Mouse (Mus musculus) liver, embryonic 15.5 days (tissue): Measurements from ENCODE around the gene Ptma. TPM values are rescaled to one million over a fixed set of nuclear protein-coding genes. Genes with fewer than 3 reads are reported as not detected.

ENCODE experiments used
- polyA plus RNA-seq: library from polyadenylated mRNA; unstranded; fragments of >200 nt; fragmentation: Nextera tagmentation; extraction: Ambion mirVana; gene quantifications from 2 replicates; pipeline ENCODE4 v1.2.1, GENCODE M21; 2015

The Ptma gene
- polyA plus RNA-seq, 1 experiment from 2014 or later = 778 TPM

Other genes with a start within 250 kb of the Ptma start
- 0.79 and 0.92 TPM in 2 replicates for gene B3gnt7, start 223.9 kb upstream of the Ptma start, polyA plus RNA-seq
- 175 and 198 TPM in 2 replicates for gene Ncl, start 167.3 kb upstream of the Ptma start, polyA plus RNA-seq
- not detected in 2 replicates for gene Nmur1, start 100.5 kb upstream of the Ptma start, polyA plus RNA-seq
- not detected in 2 replicates for gene Tex44, start 100.4 kb upstream of the Ptma start, polyA plus RNA-seq
- gene Pde6d, start 55.9 kb downstream of the Ptma start, polyA plus RNA-seq = 24.7 and 29.0 TPM in 2 replicates
- 13.1 and 13.4 TPM in 2 replicates for gene Cops7b, start 56.2 kb downstream of the Ptma start, polyA plus RNA-seq
- gene Nppc, start 143.8 kb downstream of the Ptma start, polyA plus RNA-seq = not detected in 2 replicates
- gene Dis3l2, start 177.1 kb downstream of the Ptma start, polyA plus RNA-seq = 8.5 and 10.0 TPM in 2 replicates